Mouse (Mus musculus) heart, postnatal 10 days (tissue): Measurements from ENCODE around the gene Zfp420. TPM values are rescaled to one million over a fixed set of nuclear protein-coding genes. Genes with fewer than 3 reads are reported as not detected.

ENCODE experiments used
- DNase-seq, 2 experiments: peaks; one replicate each; pipeline ENCODE4 v3.0.0; 2021
- intact Hi-C: fragments of 180-260 bp; cut with DNase I; formaldehyde crosslinking; loops from one replicate; pipeline ENCODE4 v1.15.1; 2025
- microRNA-seq, 2 experiments: library from miRNA; unstranded; fragments of <30 nt; microRNA quantifications; one replicate each; pipeline ENCODE4 v1.2.0; 2022
- total RNA-seq, 2 experiments: library from RNA; stranded (reverse); gene quantifications; 2 replicates each; pipeline ENCODE4 v1.2.3; 2021

Zfp420 gene
- total RNA-seq, 2 experiments from 2014 or later: 3.1 to 3.8 TPM

GRCm38 (mm10) chr7:29892756-29893155 is 33.0 kb downstream of the Zfp420 start:
- intact Hi-C loops: no loop called here
- DNase-seq: no peak

- DNase-seq: no peak
- intact Hi-C loops: no loop called here
Observed at GRCm38 (mm10) chr7:29898351-29898750, 38.6 kb downstream of the Zfp420 start.

- DNase-seq: no peak
- intact Hi-C loops: loop anchor here (5.0 kb wide), 1 partner anchor 42 kb away; no protein-coding TSS in a partner anchor
Observed at GRCm38 (mm10) chr7:29904101-29904500, 44.3 kb downstream of the Zfp420 start.

- peak; percentile 70 to 73 for DNase-seq
- intact Hi-C loops: loop anchor here (1.0 to 5.0 kb wide), 4 partner anchors 46 to 139 kb away; partner anchors contain the start of genes Zfp74 and Zfp84
Observed at GRCm38 (mm10) chr7:29905966-29906681, 46.3 kb downstream of the Zfp420 start, which contains the start of gene Zfp27. Gene Zfp27 (minus strand): TSS chr7:29906572.

- no peak for DNase-seq
- intact Hi-C loops: loop anchor here (1.0 to 5.0 kb wide), 4 partner anchors 46 to 139 kb away; partner anchors contain the start of genes Zfp74 and Zfp84
Observed at GRCm38 (mm10) chr7:29906682-29907058, 46.9 kb downstream of the Zfp420 start.

GRCm38 (mm10) chr7:29907206-29907605 is 47.4 kb downstream of the Zfp420 start:
- no peak for DNase-seq
- intact Hi-C loops: loop anchor here (2.0 to 5.0 kb wide), 3 partner anchors 45 to 140 kb away; partner anchors contain the start of genes Zfp74 and Zfp84

GRCm38 (mm10) chr7:29908130-29908950 is 48.6 kb downstream of the Zfp420 start, which contains the start of gene Zfp383:
Gene Zfp383 (plus strand): TSS chr7:29908223.
- peak; percentile 92 to 93 for DNase-seq
- intact Hi-C loops: loop anchor here (5.0 kb wide), 2 partner anchors 44 to 141 kb away; partner anchors contain the start of genes Zfp74 and Zfp84

GRCm38 (mm10) chr7:29910252-29910651 is 50.5 kb downstream of the Zfp420 start:
- no peak for DNase-seq
- intact Hi-C loops: no loop called here

- DNase-seq: no peak
- intact Hi-C loops: no loop called here
Observed at GRCm38 (mm10) chr7:29912172-29912571, 52.4 kb downstream of the Zfp420 start.

GRCm38 (mm10) chr7:29917371-29918061 is 57.7 kb downstream of the Zfp420 start:
- peak in 1 of 2 experiments; percentile 13 for DNase-seq
- intact Hi-C loops: no loop called here

- DNase-seq: peak; percentile 38 to 48
Observed at GRCm38 (mm10) chr7:29918062-29918453, 58.3 kb downstream of the Zfp420 start.

GRCm38 (mm10) chr7:29921439-29922093 is 61.8 kb downstream of the Zfp420 start:
- no peak for DNase-seq

More at GRCm38 (mm10) chr7:29918062-29918453, 58.3 kb downstream of the Zfp420 start:
- intact Hi-C loops: no loop called here

GRCm38 (mm10) chr7:29922780-29923179 is 63.0 kb downstream of the Zfp420 start:
- intact Hi-C loops: no loop called here
- no peak for DNase-seq

More at GRCm38 (mm10) chr7:29921439-29922093, 61.8 kb downstream of the Zfp420 start:
- intact Hi-C loops: no loop called here

Small RNA genes lying within 50 kb of the gene (microRNA-seq; reads per million reads assigned to microRNA genes)
- gene Mir7668: 1.0 to 1.2 reads per million in 2 experiments

Other genes with a start within 250 kb of the Zfp420 start
- not detected for gene Catsperg2, start 132.9 kb upstream of the Zfp420 start, total RNA-seq
- 10 to 100 TPM; 12.0 to 14.6 TPM for gene Zfp84, start 91.4 kb upstream of the Zfp420 start, total RNA-seq
- gene Zfp30, start 76.0 kb upstream of the Zfp420 start, total RNA-seq: 1 to 10 TPM; 7.3 to 7.9 TPM
- gene Zfp790, start 43.9 kb upstream of the Zfp420 start, total RNA-seq: 10 to 100 TPM; 12.0 to 14.1 TPM
- gene Zfp940, start 6.3 kb upstream of the Zfp420 start, total RNA-seq: under 1 TPM; 0.37 to 0.48 TPM
- 10 to 100 TPM; 10.0 to 11.2 TPM for gene Zfp27, start 46.6 kb downstream of the Zfp420 start, total RNA-seq
- gene Zfp383, start 48.2 kb downstream of the Zfp420 start, total RNA-seq: 10 to 100 TPM in 1 of 2 experiments, 1 to 10 TPM in 1; 7.6 to 10.3 TPM
- gene Zfp74, start 94.1 kb downstream of the Zfp420 start, total RNA-seq: 1 to 10 TPM; 8.3 to 8.9 TPM
- 10 to 100 TPM; 46.7 to 53.1 TPM for gene Zfp568, start 124.0 kb downstream of the Zfp420 start, total RNA-seq
- 1 to 10 TPM; 1.6 to 2.6 TPM for gene Zfp14, start 191.4 kb downstream of the Zfp420 start, total RNA-seq
- 1 to 10 TPM in 1 of 2 experiments, under 1 TPM in 1; 0.98 to 1.1 TPM for gene Zfp82, start 212.9 kb downstream of the Zfp420 start, total RNA-seq
- gene Gm26920, start 230.4 kb downstream of the Zfp420 start, total RNA-seq: under 1 TPM in 1 of 2 experiments, not detected in 1; 0.62 TPM
- 1 to 10 TPM; 1.3 to 2.3 TPM for gene Zfp566, start 230.5 kb downstream of the Zfp420 start, total RNA-seq
- 10 to 100 TPM; 44.8 to 53.3 TPM for gene Zfp260, start 234.8 kb downstream of the Zfp420 start, total RNA-seq